Mouse (Mus musculus): Measurements from ENCODE around the gene Mettl1. TPM values are rescaled to one million over a fixed set of nuclear protein-coding genes. Genes with fewer than 3 reads are reported as not detected.

The Mettl1 gene
- total RNA-seq, 2 experiments from 2014 or later: 24.6 to 54.1 TPM

GRCm38 (mm10) chr10:127079665-127080391, 38.6 kb downstream of the Mettl1 start:
- no peak for ATAC-seq (replicated peaks; ENCODE audit: low FRiP score, low TSS enrichment, poor library complexity, severe bottlenecking)

GRCm38 (mm10) chr10:127080901-127081780, 39.9 kb downstream of the Mettl1 start:
- ATAC-seq (replicated peaks; ENCODE audit: low FRiP score, low TSS enrichment, poor library complexity, severe bottlenecking): no peak

GRCm38 (mm10) chr10:127081996-127082620, 40.9 kb downstream of the Mettl1 start:
- ATAC-seq (replicated peaks; ENCODE audit: low FRiP score, low TSS enrichment, poor library complexity, severe bottlenecking): no peak

- ATAC-seq (replicated peaks; ENCODE audit: low FRiP score, low TSS enrichment, poor library complexity, severe bottlenecking): no peak
Measured at GRCm38 (mm10) chr10:127083292-127083914, 42.2 kb downstream of the Mettl1 start.

- ATAC-seq (replicated peaks; ENCODE audit: low FRiP score, low TSS enrichment, poor library complexity, severe bottlenecking): no peak
Measured at GRCm38 (mm10) chr10:127083915-127084306, 42.7 kb downstream of the Mettl1 start.

GRCm38 (mm10) chr10:127085052-127085451, 43.8 kb downstream of the Mettl1 start:
- ATAC-seq (replicated peaks; ENCODE audit: low FRiP score, low TSS enrichment, poor library complexity, severe bottlenecking): no peak

- no peak for ATAC-seq (replicated peaks; ENCODE audit: low FRiP score, low TSS enrichment, poor library complexity, severe bottlenecking)
Measured at GRCm38 (mm10) chr10:127085633-127086032, 44.4 kb downstream of the Mettl1 start.

- no peak for ATAC-seq (replicated peaks; ENCODE audit: low FRiP score, low TSS enrichment, poor library complexity, severe bottlenecking)
Measured at GRCm38 (mm10) chr10:127090560-127091411, 49.6 kb downstream of the Mettl1 start.

- ATAC-seq (replicated peaks; ENCODE audit: low FRiP score, low TSS enrichment, poor library complexity, severe bottlenecking): no peak
Measured at GRCm38 (mm10) chr10:127091507-127092396, 50.5 kb downstream of the Mettl1 start.

GRCm38 (mm10) chr10:127092742-127093141, 51.5 kb downstream of the Mettl1 start:
- ATAC-seq (replicated peaks; ENCODE audit: low FRiP score, low TSS enrichment, poor library complexity, severe bottlenecking): no peak

- ATAC-seq (replicated peaks; ENCODE audit: low FRiP score, low TSS enrichment, poor library complexity, severe bottlenecking): no peak
Measured at GRCm38 (mm10) chr10:127094382-127094802, 53.2 kb downstream of the Mettl1 start.

Other genes with a start within 250 kb of the Mettl1 start
- 16.0 and 28.8 TPM in 2 replicates for gene Atp23, start 140.1 kb upstream of the Mettl1 start, total RNA-seq (2014; fragmentation: Nextera tagmentation)
- gene Atp23, start 140.1 kb upstream of the Mettl1 start, total RNA-seq (2017): 5.8 and 16.2 TPM in 2 replicates
- gene Ctdsp2, start 62.7 kb upstream of the Mettl1 start, total RNA-seq (2014; fragmentation: Nextera tagmentation): 54.7 and 56.7 TPM in 2 replicates
- gene Ctdsp2, start 62.7 kb upstream of the Mettl1 start, total RNA-seq (2017): 18.3 and 24.7 TPM in 2 replicates
- gene Avil, start 40.7 kb upstream of the Mettl1 start, total RNA-seq (2014; fragmentation: Nextera tagmentation): not detected in 2 replicates
- 0.38 TPM in 1 of 2 replicates, not detected in the other for gene Avil, start 40.7 kb upstream of the Mettl1 start, total RNA-seq (2017)
- gene Tsfm, start 10.6 kb upstream of the Mettl1 start, total RNA-seq (2014; fragmentation: Nextera tagmentation): 41.6 and 61.2 TPM in 2 replicates
- gene Tsfm, start 10.6 kb upstream of the Mettl1 start, total RNA-seq (2017): 55.5 and 63.3 TPM in 2 replicates
- gene Eef1akmt3, start 99 bp downstream of the Mettl1 start, total RNA-seq (2014; fragmentation: Nextera tagmentation): not detected in 2 replicates
- gene Eef1akmt3, start 99 bp downstream of the Mettl1 start, total RNA-seq (2017): 0.38 TPM in 1 of 2 replicates, not detected in the other
- not detected in 2 replicates for gene Cyp27b1, start 6.8 kb downstream of the Mettl1 start, total RNA-seq (2014; fragmentation: Nextera tagmentation)
- not detected in 2 replicates for gene Cyp27b1, start 6.8 kb downstream of the Mettl1 start, total RNA-seq (2017)
- not detected in 2 replicates for gene March9, start 18.8 kb downstream of the Mettl1 start, total RNA-seq (2014; fragmentation: Nextera tagmentation)
- not detected in 2 replicates for gene March9, start 18.8 kb downstream of the Mettl1 start, total RNA-seq (2017)
- gene Cdk4, start 22.1 kb downstream of the Mettl1 start, total RNA-seq (2014; fragmentation: Nextera tagmentation): 656 and 761 TPM in 2 replicates
- gene Cdk4, start 22.1 kb downstream of the Mettl1 start, total RNA-seq (2017): 479 and 664 TPM in 2 replicates
- 43.9 and 73.9 TPM in 2 replicates for gene Tspan31, start 28.9 kb downstream of the Mettl1 start, total RNA-seq (2014; fragmentation: Nextera tagmentation)
- 28.9 and 55.3 TPM in 2 replicates for gene Tspan31, start 28.9 kb downstream of the Mettl1 start, total RNA-seq (2017)
- gene Agap2, start 33.9 kb downstream of the Mettl1 start, total RNA-seq (2014; fragmentation: Nextera tagmentation): 19.7 and 45.9 TPM in 2 replicates
- 26.4 and 43.3 TPM in 2 replicates for gene Agap2, start 33.9 kb downstream of the Mettl1 start, total RNA-seq (2017)
- gene Os9, start 79.7 kb downstream of the Mettl1 start, total RNA-seq (2014; fragmentation: Nextera tagmentation): 55.8 and 64.5 TPM in 2 replicates
- gene Os9, start 79.7 kb downstream of the Mettl1 start, total RNA-seq (2017): 152 and 154 TPM in 2 replicates
- gene B4galnt1, start 123.8 kb downstream of the Mettl1 start, total RNA-seq (2014; fragmentation: Nextera tagmentation): 67.2 and 84.7 TPM in 2 replicates
- gene B4galnt1, start 123.8 kb downstream of the Mettl1 start, total RNA-seq (2017): 18.5 and 23.3 TPM in 2 replicates
- 1.8 TPM in 1 of 2 replicates, not detected in the other for gene Slc26a10, start 139.2 kb downstream of the Mettl1 start, total RNA-seq (2014; fragmentation: Nextera tagmentation)
- gene Slc26a10, start 139.2 kb downstream of the Mettl1 start, total RNA-seq (2017): 1.8 TPM in 1 of 2 replicates, not detected in the other
- 22.7 and 46.0 TPM in 2 replicates for gene Arhgef25, start 148.7 kb downstream of the Mettl1 start, total RNA-seq (2014; fragmentation: Nextera tagmentation)
- 35.4 and 35.7 TPM in 2 replicates for gene Arhgef25, start 148.7 kb downstream of the Mettl1 start, total RNA-seq (2017)
- gene Dtx3, start 154.3 kb downstream of the Mettl1 start, total RNA-seq (2014; fragmentation: Nextera tagmentation): 97.0 and 160 TPM in 2 replicates
- gene Dtx3, start 154.3 kb downstream of the Mettl1 start, total RNA-seq (2017): 28.5 and 29.5 TPM in 2 replicates
- 58.6 and 59.9 TPM in 2 replicates for gene Pip4k2c, start 170.2 kb downstream of the Mettl1 start, total RNA-seq (2014; fragmentation: Nextera tagmentation)
- 28.0 and 35.3 TPM in 2 replicates for gene Pip4k2c, start 170.2 kb downstream of the Mettl1 start, total RNA-seq (2017)
- gene Kif5a, start 221.9 kb downstream of the Mettl1 start, total RNA-seq (2014; fragmentation: Nextera tagmentation): not detected in 2 replicates
- 0.14 and 0.23 TPM in 2 replicates for gene Kif5a, start 221.9 kb downstream of the Mettl1 start, total RNA-seq (2017)
- gene Dctn2, start 225.0 kb downstream of the Mettl1 start, total RNA-seq (2014; fragmentation: Nextera tagmentation): 100 and 123 TPM in 2 replicates
- gene Dctn2, start 225.0 kb downstream of the Mettl1 start, total RNA-seq (2017): 106 and 124 TPM in 2 replicates
- 42.8 and 72.8 TPM in 2 replicates for gene Mbd6, start 247.6 kb downstream of the Mettl1 start, total RNA-seq (2014; fragmentation: Nextera tagmentation)
- 2.7 and 3.8 TPM in 2 replicates for gene Mbd6, start 247.6 kb downstream of the Mettl1 start, total RNA-seq (2017)